Mouse (Mus musculus): ENCODE data around the gene Siglech. TPM values are rescaled to one million over a fixed set of nuclear protein-coding genes. Genes with fewer than 3 reads are reported as not detected.
A peak's percentile ranks its signal among the peaks of the same experiment; 100 is the strongest.

The Siglech gene
- polyA plus RNA-seq, 1 experiment from 2014 or later, result 0.20 TPM

DNA sequence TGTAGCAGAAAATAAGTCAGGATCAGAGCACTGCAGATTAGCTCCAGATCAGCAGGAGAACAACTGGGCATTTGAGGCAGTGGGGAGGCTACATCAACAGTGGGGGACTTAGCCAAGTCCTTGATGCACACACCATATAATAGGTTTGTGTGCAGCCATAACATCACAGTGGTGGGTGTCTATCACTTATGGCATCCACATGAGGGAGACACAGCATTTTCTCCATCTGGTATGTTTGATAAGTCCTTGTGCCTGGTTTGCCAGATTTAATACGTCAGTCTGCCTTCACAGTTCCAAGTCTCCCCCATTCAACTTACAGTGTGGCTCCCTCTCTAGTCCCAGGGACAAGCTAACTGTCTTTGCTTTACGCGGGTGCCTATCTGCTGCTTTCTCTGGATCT, 24.3 kb downstream of the Siglech start:
- no peak for DNase-seq (ENCODE audit: low spot score)
- Histone ChIP-seq H3K36me3 (peaks cover 19% of the 10 kb centered on the region), H3K27ac (no peak overlapping the region), H3K4me1 (peaks cover 11% of the 10 kb centered on the region), H3K9me3 (replicated peaks) (no peaks in the 10 kb centered on the region), H3K27me3 (ENCODE audit: low read depth, poor library complexity, severe bottlenecking) (no peaks in the 10 kb centered on the region), H3K4me3 (no peak overlapping the region)
- WGBS, result 94% methylated on average over 3 of the region's 3 CpGs

DNA sequence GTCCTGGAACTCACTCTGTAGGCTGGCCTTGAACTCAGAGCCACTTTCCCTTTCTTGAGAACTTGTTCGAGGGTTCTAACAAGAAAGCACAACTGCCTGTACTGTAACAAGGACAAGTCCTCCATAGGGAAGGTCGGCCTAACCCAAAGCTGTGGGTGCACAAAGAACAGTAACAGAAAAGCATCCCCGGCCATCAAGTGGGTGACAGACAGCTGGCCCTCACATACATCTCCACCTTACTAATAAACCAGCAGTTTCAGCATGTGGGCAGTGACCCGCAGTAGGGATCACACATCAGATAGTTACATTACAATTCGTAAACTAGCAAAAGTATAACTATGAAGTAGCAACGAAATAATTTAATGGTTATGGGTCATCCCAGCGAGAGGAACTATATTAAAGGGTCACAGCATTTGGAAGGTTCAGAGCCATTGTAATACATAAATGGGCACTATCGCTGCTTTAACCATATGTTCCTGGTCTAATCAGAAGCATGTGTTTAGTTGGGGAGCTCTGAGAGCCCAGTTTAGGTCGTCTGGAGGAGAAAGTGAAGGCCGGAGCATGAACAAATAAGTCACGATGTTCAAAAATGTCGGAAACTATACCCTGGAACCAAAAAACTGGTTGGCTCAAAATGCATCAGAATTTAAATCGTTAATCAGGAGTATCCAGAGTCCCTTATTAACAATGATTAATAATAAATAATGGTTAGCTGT, 25.4 kb downstream of the Siglech start:
- WGBS, result 34% methylated on average over 13 of the region's 13 CpGs
- H3K4me1 ChIP-seq, result peaks cover 11% of the 10 kb centered on the region
- no peaks in the 10 kb centered on the region for H3K9me3 ChIP-seq (replicated peaks)
- peaks cover 30% of the 10 kb centered on the region for H3K36me3 ChIP-seq
- peak overlapping the region; percentile 72 for H3K4me3 ChIP-seq
- peak overlapping the region; percentile 90 for H3K27ac ChIP-seq
- no peaks in the 10 kb centered on the region for H3K27me3 ChIP-seq (ENCODE audit: low read depth, poor library complexity, severe bottlenecking)
- no peak for DNase-seq (ENCODE audit: low spot score)

DNA sequence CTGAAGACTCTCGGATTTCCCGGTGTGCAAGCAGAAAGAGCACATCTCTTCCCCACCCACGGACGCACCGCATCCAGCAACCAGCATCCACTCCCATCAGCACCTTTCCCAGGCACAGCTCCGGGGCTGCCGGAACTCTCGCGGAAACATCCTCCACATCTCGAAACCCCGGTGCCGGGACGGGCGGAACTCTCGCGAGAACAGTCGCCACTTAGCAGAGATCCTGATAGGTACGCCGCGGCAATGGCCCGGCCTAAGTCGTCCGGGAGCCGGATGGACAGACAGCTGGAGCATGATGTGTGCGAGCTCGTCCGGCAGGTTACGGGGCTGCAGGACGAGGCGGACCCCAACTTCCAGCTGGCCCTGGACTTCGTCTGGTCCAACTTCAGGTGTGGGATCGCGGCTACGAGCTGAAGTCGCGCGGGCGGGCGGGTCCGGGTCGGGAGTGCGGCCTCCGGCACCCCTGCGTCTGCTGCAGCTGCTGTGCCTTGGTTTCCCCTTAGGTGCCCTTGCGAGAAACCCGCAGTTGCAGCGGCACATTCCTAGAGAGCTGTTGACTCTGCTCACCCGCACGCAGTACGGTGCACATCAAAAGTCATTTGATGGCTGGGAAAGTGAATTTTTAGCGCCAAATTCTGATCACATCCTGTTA, 26.1 kb downstream of the Siglech start, which contains the start of gene Tubgcp5:
Tubgcp5 (plus strand) TSS at position 203 of the 652 bp plus-strand sequence.
- H3K27ac ChIP-seq, result peak within 1 kb of the TSS; percentile 90
- WGBS, result under 1% methylated on average over 51 of the region's 51 CpGs
- H3K9me3 ChIP-seq (replicated peaks), result no peaks in the 10 kb centered on the region
- peaks cover 11% of the 10 kb centered on the region for H3K4me1 ChIP-seq
- H3K4me3 ChIP-seq, result peak within 1 kb of the TSS; percentile 72
- DNase-seq (ENCODE audit: low spot score), result peak; percentile 96
- H3K27me3 ChIP-seq (ENCODE audit: low read depth, poor library complexity, severe bottlenecking), result no peaks in the 10 kb centered on the region
- peaks cover 37% of the 10 kb centered on the region for H3K36me3 ChIP-seq

DNA sequence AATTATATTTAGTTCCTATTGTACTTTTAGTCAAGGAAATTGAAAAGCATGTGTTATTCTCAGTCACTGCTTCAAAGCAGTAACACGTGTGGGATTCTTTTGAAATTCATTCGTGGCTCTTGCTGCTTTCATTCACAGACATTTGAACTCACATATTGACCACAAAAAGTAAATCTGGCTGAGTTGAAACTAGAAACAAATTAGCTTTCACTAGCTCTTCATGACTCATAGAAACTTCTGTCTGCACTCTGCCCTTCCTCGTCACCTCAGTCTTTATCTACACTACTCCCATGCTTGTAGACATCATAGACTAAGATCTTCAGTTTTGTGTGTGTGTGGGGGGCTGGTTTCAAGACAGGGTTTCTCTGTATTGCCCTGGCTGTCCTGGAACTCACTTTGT, 32.0 kb downstream of the Siglech start:
- Histone ChIP-seq H3K4me3 (no peak overlapping the region), H3K9me3 (replicated peaks) (no peaks in the 10 kb centered on the region), H3K27me3 (ENCODE audit: low read depth, poor library complexity, severe bottlenecking) (no peaks in the 10 kb centered on the region), H3K4me1 (peaks cover 3% of the 10 kb centered on the region; the same call in 1 of the 2 replicates), H3K36me3 (peaks cover 96% of the 10 kb centered on the region), H3K27ac (no peak overlapping the region)
- no peak for DNase-seq (ENCODE audit: low spot score)
- WGBS, result 89% methylated on average over 3 of the region's 3 CpGs

DNA sequence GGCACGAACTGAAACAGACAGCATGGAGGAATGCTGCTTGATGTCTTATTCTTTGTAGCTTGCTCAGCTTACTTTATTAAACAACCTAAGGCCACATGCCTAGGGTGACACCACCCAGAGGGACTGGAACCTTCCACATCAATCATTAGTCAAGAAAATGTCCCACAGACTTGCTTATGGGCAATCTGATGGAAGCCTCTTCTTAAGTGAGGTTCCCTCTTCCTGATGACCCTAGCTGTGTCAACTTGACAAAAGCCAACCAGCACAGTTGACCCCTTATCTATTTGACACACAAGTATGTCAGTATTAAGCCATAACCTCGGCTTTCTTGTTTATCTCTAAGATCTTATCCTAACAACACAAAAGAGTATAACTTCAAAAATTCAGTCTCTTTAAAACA, 42.0 kb downstream of the Siglech start:
- peaks cover 98% of the 10 kb centered on the region for H3K36me3 ChIP-seq

DNA sequence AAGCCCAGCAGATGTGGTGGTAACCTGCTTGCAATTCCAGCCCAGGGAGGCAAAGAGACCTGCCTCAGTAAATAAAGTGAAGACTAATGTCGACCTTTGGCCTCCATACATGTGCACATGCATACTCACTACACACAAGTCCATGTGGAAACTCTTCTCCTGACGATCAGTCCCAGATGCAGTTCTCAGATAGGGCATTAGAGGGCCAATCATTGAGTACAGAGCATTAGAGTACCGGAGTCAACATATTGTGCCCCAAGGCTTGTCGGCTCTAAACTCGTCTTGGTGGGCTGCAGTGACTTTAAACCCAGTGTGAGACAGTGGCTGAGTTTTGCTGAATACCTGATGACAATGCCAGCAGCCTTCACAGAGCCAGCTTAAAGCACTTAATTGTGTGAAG, 56.5 kb downstream of the Siglech start:
- H3K27ac ChIP-seq, result no peak overlapping the region
- DNase-seq (ENCODE audit: low spot score), result no peak
- H3K9me3 ChIP-seq (replicated peaks), result no peaks in the 10 kb centered on the region
- no peak overlapping the region for H3K4me3 ChIP-seq
- H3K4me1 ChIP-seq, result no peaks in the 10 kb centered on the region
- peaks cover 98% of the 10 kb centered on the region for H3K36me3 ChIP-seq
- no peaks in the 10 kb centered on the region for H3K27me3 ChIP-seq (ENCODE audit: low read depth, poor library complexity, severe bottlenecking)
- WGBS, result 92% methylated on average over 5 of the region's 5 CpGs

More for the DNA sequence above, 42.0 kb downstream of the Siglech start:
- DNase-seq (ENCODE audit: low spot score), result no peak
- Histone ChIP-seq H3K27ac (no peak overlapping the region), H3K4me3 (no peak overlapping the region), H3K27me3 (ENCODE audit: low read depth, poor library complexity, severe bottlenecking) (no peaks in the 10 kb centered on the region), H3K4me1 (no peaks in the 10 kb centered on the region), H3K9me3 (replicated peaks) (no peaks in the 10 kb centered on the region)
- 92% methylated on average over 2 of the region's 2 CpGs for WGBS

DNA sequence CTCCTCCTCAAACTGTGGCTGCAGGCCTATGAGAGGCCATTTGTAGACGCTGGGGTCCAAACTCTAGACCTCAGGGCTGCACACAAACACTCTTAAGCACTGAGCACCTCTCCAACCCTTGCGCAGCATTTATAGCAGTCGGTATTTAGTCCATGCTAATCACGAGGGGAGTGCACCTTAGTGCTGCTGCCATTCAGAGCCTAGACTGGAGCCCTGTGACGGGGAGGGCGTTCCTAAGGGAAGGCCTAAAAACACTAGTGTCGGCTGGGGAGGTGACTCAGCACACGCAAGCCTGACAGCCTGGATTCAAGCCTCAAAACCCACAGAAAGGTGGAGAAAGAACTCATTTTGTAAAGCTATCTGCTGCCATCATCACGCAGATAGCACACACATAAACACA, 59.6 kb downstream of the Siglech start:
- WGBS, result 91% methylated on average over 9 of the region's 9 CpGs
- Histone ChIP-seq H3K4me3 (no peak overlapping the region), H3K36me3 (peaks cover 94% of the 10 kb centered on the region)

More for the DNA sequence above, 59.6 kb downstream of the Siglech start:
- H3K9me3 ChIP-seq (replicated peaks), result no peaks in the 10 kb centered on the region
- H3K27ac ChIP-seq, result no peak overlapping the region
- H3K27me3 ChIP-seq (ENCODE audit: low read depth, poor library complexity, severe bottlenecking), result no peaks in the 10 kb centered on the region
- no peaks in the 10 kb centered on the region for H3K4me1 ChIP-seq
- no peak for DNase-seq (ENCODE audit: low spot score)

Other genes with a start within 250 kb of the Siglech start
- gene Tubgcp5, start 26.0 kb downstream of the Siglech start, polyA plus RNA-seq (2016; fragmentation: Nextera tagmentation; extraction: Ambion mirVana), result 30.9 and 38.1 TPM in 2 replicates
- 98.2 and 117 TPM in 2 replicates for gene Cyfip1, start 73.6 kb downstream of the Siglech start, polyA plus RNA-seq (2016; fragmentation: Nextera tagmentation; extraction: Ambion mirVana)
- 46.1 and 46.4 TPM in 2 replicates for gene Nipa2, start 194.3 kb downstream of the Siglech start, polyA plus RNA-seq (2016; fragmentation: Nextera tagmentation; extraction: Ambion mirVana)